Mouse (Mus musculus) kidney, postnatal 0 days (tissue): ENCODE data around the gene Olfr1122. TPM values are rescaled to one million over a fixed set of nuclear protein-coding genes. Genes with fewer than 3 reads are reported as not detected.

Experiments used
- ATAC-seq: fragments of 200-750 bp; cut with Nextera tagmentation; replicated peaks from 2 replicates; pipeline ENCODE4 v1.8.0; 2017; ENCODE audit warnings: low read depth, moderate number of reproducible peaks, moderate TSS enrichment, moderate library complexity; ENCODE audit not compliant: low FRiP score
- DNase-seq: peaks from one replicate; pipeline ENCODE4 v3.0.0-alpha.2; 2016; ENCODE audit warnings: low spot score
- H3K27ac ChIP-seq: fragments of 300-500 bp; sonication (generic); 2 replicates; pipeline ENCODE4 v1.5.1; 2014; ENCODE audit warnings: mild to moderate bottlenecking
- H3K27me3 ChIP-seq: fragments of 300-500 bp; sonication (generic); 2 replicates; pipeline ENCODE4 v1.6.1; 2014; ENCODE audit warnings: low read length, mixed read lengths; ENCODE audit not compliant: insufficient read depth
- H3K36me3 ChIP-seq: fragments of 300-500 bp; sonication (generic); 2 replicates; pipeline ENCODE4 v1.6.1; 2014; ENCODE audit warnings: low read length, mixed read lengths; ENCODE audit not compliant: insufficient read depth
- H3K4me1 ChIP-seq: fragments of 300-500 bp; sonication (generic); replicated peaks from 2 replicates; pipeline ENCODE4 v1.6.1; 2014; ENCODE audit warnings: antibody characterized with exemption, low read length, mixed read lengths; ENCODE audit not compliant: insufficient read depth
- H3K4me2 ChIP-seq: fragments of 300-500 bp; sonication (generic); 2 replicates; pipeline ENCODE4 v1.6.1; 2014; ENCODE audit warnings: mild to moderate bottlenecking, low read length, moderate library complexity, mixed read lengths
- H3K4me3 ChIP-seq: fragments of 300-500 bp; sonication (generic); replicated peaks from 2 replicates; pipeline ENCODE4 v1.5.1; 2014; ENCODE audit warnings: low read depth, low read length
- H3K9ac ChIP-seq: fragments of 300-500 bp; sonication (generic); 2 replicates; pipeline ENCODE4 v1.6.1; 2014; ENCODE audit warnings: low read depth, low read length
- H3K9me3 ChIP-seq: fragments of 300-500 bp; sonication (generic); replicated peaks from 2 replicates; pipeline ENCODE4 v1.6.1; 2016; ENCODE audit warnings: low read length, inconsistent platforms, mixed read lengths
- CTCF ChIP-seq: IDR thresholded peaks from 2 replicates; pipeline ENCODE4 v1.5.1; 2016; ENCODE audit warnings: antibody characterized with exemption, low read depth, mild to moderate bottlenecking, moderate library complexity
- WGBS: fragments of 180-500 bp; shearing (Covaris S2); extraction: QIAGEN DNeasy Blood & Tissue Kit; methylation state at CpG from one replicate; pipeline ENCODE4 v1.1.7; 2014; 5-methylcytosine and 5-hydroxymethylcytosine counted together
- polyA plus RNA-seq: library from polyadenylated mRNA; unstranded; fragments of >200 nt; fragmentation: Nextera tagmentation; extraction: Ambion mirVana; gene quantifications from 2 replicates; pipeline ENCODE4 v1.2.1, GENCODE M21; 2015

Gene Olfr1122
- polyA plus RNA-seq, 1 experiment from 2014 or later = not detected

- Histone ChIP-seq H3K27me3 (no peaks in the 10 kb centered on the region), H3K9ac (no peak within 1 kb of the TSS), H3K4me3 (no peak within 1 kb of the TSS), H3K4me1 (no peaks in the 10 kb centered on the region), H3K27ac (no peak within 1 kb of the TSS), H3K4me2 (no peak within 1 kb of the TSS), H3K9me3 (no peaks in the 10 kb centered on the region), H3K36me3 (no peaks in the 10 kb centered on the region)
- DNase-seq (no peak), ATAC-seq (no peak)
- TF ChIP-seq CTCF = no peak
- WGBS = 81% methylated on average over 1 of the region's 1 CpGs
Observed at GRCm38 (mm10) chr2:87416335-87416734, 30.7 kb downstream of the Olfr1122 start, which contains the start of gene Olfr1123. TSS of gene Olfr1123 (plus strand) at chr2:87416635.

DNA sequence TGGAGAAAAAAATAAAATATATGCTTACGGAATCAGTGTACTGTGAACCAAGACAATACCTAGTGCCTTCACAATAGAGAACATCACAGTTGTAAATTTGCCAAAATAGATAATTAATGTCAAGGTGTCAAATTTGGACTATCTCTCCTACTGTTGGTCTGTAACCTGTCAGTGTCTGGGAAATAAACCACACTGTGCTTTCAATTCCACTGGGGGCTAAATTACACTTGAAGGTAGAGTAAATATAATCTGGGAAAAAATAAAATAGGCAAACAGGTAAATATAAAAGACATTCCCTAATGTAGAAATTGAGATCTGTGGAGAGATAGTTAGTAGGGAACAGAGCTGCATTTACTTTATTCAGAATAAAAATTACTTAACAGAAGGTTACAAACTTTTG lies 44.3 kb downstream of the Olfr1122 start, which contains the start of gene Olfr1124:
Olfr1124 (plus strand) TSS at position 301 of the 400 bp plus-strand sequence.
- 92% methylated on average over 1 of the region's 1 CpGs for WGBS
- DNase-seq = no peak
- H3K27ac ChIP-seq = no peak within 1 kb of the TSS
- TF ChIP-seq CTCF = no peak
- no peak within 1 kb of the TSS for H3K9ac ChIP-seq
- H3K4me1 ChIP-seq = no peaks in the 10 kb centered on the region
- H3K27me3 ChIP-seq = no peaks in the 10 kb centered on the region
- no peak within 1 kb of the TSS for H3K4me2 ChIP-seq
- H3K36me3 ChIP-seq = no peaks in the 10 kb centered on the region
- no peak for ATAC-seq
- no peak within 1 kb of the TSS for H3K4me3 ChIP-seq
- H3K9me3 ChIP-seq = no peaks in the 10 kb centered on the region

DNA sequence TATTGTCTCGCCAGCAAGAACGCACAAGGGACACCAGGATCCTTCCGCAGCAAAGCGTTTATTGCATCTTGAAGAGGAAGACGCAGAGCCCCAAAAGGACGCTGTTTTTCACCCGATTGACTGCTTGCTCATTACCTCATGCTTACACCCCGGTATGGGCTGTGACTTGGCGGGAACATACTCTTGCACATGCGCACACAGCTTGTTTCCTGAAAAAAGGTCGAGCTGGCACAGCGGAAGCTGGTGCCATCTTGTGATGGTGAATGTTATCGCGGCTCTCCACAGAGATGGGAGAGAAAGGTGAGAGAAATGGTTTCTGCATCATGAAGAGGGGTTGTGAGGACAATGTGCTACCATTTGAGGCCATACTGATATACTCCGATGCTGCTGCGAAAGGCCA lies 52.1 kb downstream of the Olfr1122 start:
- Histone ChIP-seq H3K27ac (no peak overlapping the region), H3K36me3 (no peaks in the 10 kb centered on the region), H3K4me1 (no peaks in the 10 kb centered on the region), H3K4me3 (no peak overlapping the region), H3K9ac (no peak overlapping the region), H3K4me2 (no peak overlapping the region), H3K9me3 (no peaks in the 10 kb centered on the region), H3K27me3 (no peaks in the 10 kb centered on the region)
- DNase-seq (no peak), ATAC-seq (no peak)
- TF ChIP-seq CTCF = no peak
- WGBS = 90% methylated on average over 16 of the region's 16 CpGs

Other genes with a start within 250 kb of the Olfr1122 start
- gene Olfr1110, start 245.5 kb upstream of the Olfr1122 start, polyA plus RNA-seq = not detected in 2 replicates
- gene Olfr1111, start 233.2 kb upstream of the Olfr1122 start, polyA plus RNA-seq = not detected in 2 replicates
- not detected in 2 replicates for gene Olfr1112, start 198.1 kb upstream of the Olfr1122 start, polyA plus RNA-seq
- not detected in 2 replicates for gene Olfr1113, start 176.9 kb upstream of the Olfr1122 start, polyA plus RNA-seq
- gene Olfr1115, start 137.8 kb upstream of the Olfr1122 start, polyA plus RNA-seq = not detected in 2 replicates
- not detected in 2 replicates for gene Olfr1116, start 118.3 kb upstream of the Olfr1122 start, polyA plus RNA-seq
- gene Olfr1118, start 78.3 kb upstream of the Olfr1122 start, polyA plus RNA-seq = not detected in 2 replicates
- not detected in 2 replicates for gene Olfr1120, start 31.0 kb upstream of the Olfr1122 start, polyA plus RNA-seq
- not detected in 2 replicates for gene Olfr1121, start 16.0 kb upstream of the Olfr1122 start, polyA plus RNA-seq
- gene Olfr1123, start 30.8 kb downstream of the Olfr1122 start, polyA plus RNA-seq = not detected in 2 replicates
- gene Olfr1124, start 44.4 kb downstream of the Olfr1122 start, polyA plus RNA-seq = 0.05 TPM in 1 of 2 replicates, not detected in the other
- not detected in 2 replicates for gene Olfr1126, start 68.1 kb downstream of the Olfr1122 start, polyA plus RNA-seq
- gene Pramel7, start 111.2 kb downstream of the Olfr1122 start, polyA plus RNA-seq = not detected in 2 replicates
- not detected in 2 replicates for gene Pramel6, start 120.7 kb downstream of the Olfr1122 start, polyA plus RNA-seq
- not detected in 2 replicates for gene Olfr153, start 145.9 kb downstream of the Olfr1122 start, polyA plus RNA-seq
- not detected in 2 replicates for gene Olfr1128, start 159.7 kb downstream of the Olfr1122 start, polyA plus RNA-seq
- gene Olfr1129, start 188.1 kb downstream of the Olfr1122 start, polyA plus RNA-seq = not detected in 2 replicates
- gene Olfr1130, start 220.4 kb downstream of the Olfr1122 start, polyA plus RNA-seq = not detected in 2 replicates
- not detected in 2 replicates for gene Olfr1131, start 241.3 kb downstream of the Olfr1122 start, polyA plus RNA-seq